Mouse (Mus musculus) thymus, adult 2 months (tissue): ENCODE results near the gene Stx12.

Experiments used
- CTCF ChIP-seq: fragments of 200-500 bp; IDR thresholded peaks from 2 replicates; pipeline ENCODE4 v1.5.1; 2012; ENCODE audit warnings: mild to moderate bottlenecking, control low read depth, low read length, moderate library complexity, borderline replicate concordance; ENCODE audit not compliant: control insufficient read depth, poor library complexity, insufficient read depth; ENCODE audit errors: extremely low read depth
- POLR2A ChIP-seq: fragments of 200-500 bp; IDR thresholded peaks from 2 replicates; pipeline ENCODE4 v1.6.1; 2012; ENCODE audit warnings: mild to moderate bottlenecking, low read length, control low read depth, moderate library complexity; ENCODE audit not compliant: control insufficient read depth, poor library complexity, insufficient read depth; ENCODE audit errors: extremely low read depth

DNA sequence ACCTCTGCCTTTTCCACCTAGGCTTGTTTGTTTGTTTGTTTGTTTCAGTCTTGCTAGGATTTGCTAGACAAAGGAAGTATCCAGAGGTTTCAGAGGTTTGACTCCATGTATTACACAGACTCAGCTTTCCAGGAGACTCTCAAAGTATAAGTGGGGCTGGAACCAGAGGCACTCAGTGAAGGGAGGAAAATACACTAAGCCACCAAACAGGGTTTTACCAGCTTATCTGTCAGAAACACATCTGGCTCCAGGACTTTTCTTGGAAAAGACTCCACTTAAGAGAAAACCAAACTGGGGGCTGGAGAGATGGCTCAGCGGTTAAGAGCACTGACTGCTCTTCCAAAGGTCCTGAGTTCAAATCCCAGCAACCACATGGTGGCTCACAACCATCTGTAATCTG is 23.4 kb downstream of the Stx12 start:
- TF ChIP-seq CTCF (no peak), POLR2A (no peak)
